Mouse (Mus musculus) liver, embryonic 16.5 days (tissue): Measurements from ENCODE around the gene Spint5. TPM values are rescaled to one million over a fixed set of nuclear protein-coding genes. Genes with fewer than 3 reads are reported as not detected.

Source experiments
- ATAC-seq: fragments of 200-750 bp; cut with Nextera tagmentation; 2 replicates; pipeline ENCODE4 v1.8.0; 2017; ENCODE audit warnings: low read depth, mild to moderate bottlenecking, moderate number of reproducible peaks, moderate library complexity
- H3K27ac ChIP-seq: fragments of 300-500 bp; sonication (generic); 2 replicates; pipeline ENCODE4 v1.5.1; 2014; ENCODE audit warnings: mild to moderate bottlenecking, low read length
- H3K27me3 ChIP-seq: fragments of 300-500 bp; sonication (generic); 2 replicates; pipeline ENCODE4 v1.6.1; 2014; ENCODE audit warnings: low read depth, low read length, mixed read lengths; ENCODE audit not compliant: control insufficient read depth, insufficient read depth
- H3K36me3 ChIP-seq: fragments of 300-500 bp; sonication (generic); 2 replicates; pipeline ENCODE4 v1.6.1; 2014; ENCODE audit warnings: mild to moderate bottlenecking; ENCODE audit not compliant: control insufficient read depth, insufficient read depth
- H3K4me1 ChIP-seq: fragments of 300-500 bp; sonication (generic); 2 replicates; pipeline ENCODE4 v1.6.1; 2014; ENCODE audit warnings: low read depth, low read length, mixed read lengths; ENCODE audit not compliant: control insufficient read depth
- H3K4me2 ChIP-seq: fragments of 300-500 bp; sonication (generic); 2 replicates; pipeline ENCODE4 v1.6.1; 2014; ENCODE audit warnings: low read depth, low read length, mixed read lengths
- H3K4me3 ChIP-seq: fragments of 300-500 bp; sonication (generic); 2 replicates; pipeline ENCODE4 v1.5.1; 2014; ENCODE audit warnings: low read depth, mild to moderate bottlenecking, low read length
- H3K9ac ChIP-seq: fragments of 300-500 bp; sonication (generic); 2 replicates; pipeline ENCODE4 v1.6.1; 2014; ENCODE audit warnings: low read depth, low read length
- H3K9me3 ChIP-seq: fragments of 300-500 bp; sonication (generic); replicated peaks from 2 replicates; pipeline ENCODE4 v1.6.1; 2016; ENCODE audit warnings: low read length; ENCODE audit not compliant: control insufficient read depth
- WGBS: fragments of 180-500 bp; shearing (Covaris S2); extraction: QIAGEN DNeasy Blood & Tissue Kit; methylation state at CpG from one replicate; pipeline ENCODE4 v1.1.7; 2014; ENCODE audit not compliant: insufficient replicate concordance; 5-methylcytosine and 5-hydroxymethylcytosine counted together
- polyA plus RNA-seq: library from polyadenylated mRNA; unstranded; fragments of >200 nt; fragmentation: Nextera tagmentation; extraction: Ambion mirVana; gene quantifications from 2 replicates; pipeline ENCODE4 v1.2.1, GENCODE M21; 2015

Gene Spint5
- polyA plus RNA-seq, 1 experiment from 2014 or later = not detected

DNA sequence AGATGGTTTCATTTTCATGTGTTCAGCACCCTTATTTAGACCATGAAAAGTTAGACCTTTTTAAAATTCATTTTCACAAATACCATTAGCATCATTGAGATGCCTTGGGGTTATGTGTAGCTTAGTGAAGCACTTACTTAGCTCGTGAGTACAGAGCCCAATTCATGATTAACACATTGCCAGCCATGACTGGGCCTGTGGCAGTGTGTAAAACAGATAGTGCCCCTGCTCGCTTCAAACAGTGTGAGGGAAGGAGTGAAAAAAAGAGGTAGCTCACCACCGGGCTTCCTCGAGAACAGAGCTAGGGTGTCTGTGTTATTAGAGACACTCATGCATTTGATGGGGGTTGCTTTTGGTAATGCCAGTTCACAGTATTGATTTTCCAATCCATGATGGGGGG, 33.1 kb downstream of the Spint5 start:
- H3K9me3 ChIP-seq = no peaks in the 10 kb centered on the region
- peaks cover 47% of the 10 kb centered on the region for H3K36me3 ChIP-seq
- H3K9ac ChIP-seq = peak overlapping the region; percentile 27; the same call in 1 of the 2 replicates
- H3K4me1 ChIP-seq = peaks cover 32% of the 10 kb centered on the region
- 61% methylated on average over 4 of the region's 4 CpGs for WGBS
- peak; percentile 20; the same call in 1 of the 2 replicates for ATAC-seq
- no peaks in the 10 kb centered on the region for H3K27me3 ChIP-seq
- peak overlapping the region; percentile 36 for H3K27ac ChIP-seq
- H3K4me2 ChIP-seq = peak overlapping the region; percentile 95
- H3K4me3 ChIP-seq = no peak overlapping the region

DNA sequence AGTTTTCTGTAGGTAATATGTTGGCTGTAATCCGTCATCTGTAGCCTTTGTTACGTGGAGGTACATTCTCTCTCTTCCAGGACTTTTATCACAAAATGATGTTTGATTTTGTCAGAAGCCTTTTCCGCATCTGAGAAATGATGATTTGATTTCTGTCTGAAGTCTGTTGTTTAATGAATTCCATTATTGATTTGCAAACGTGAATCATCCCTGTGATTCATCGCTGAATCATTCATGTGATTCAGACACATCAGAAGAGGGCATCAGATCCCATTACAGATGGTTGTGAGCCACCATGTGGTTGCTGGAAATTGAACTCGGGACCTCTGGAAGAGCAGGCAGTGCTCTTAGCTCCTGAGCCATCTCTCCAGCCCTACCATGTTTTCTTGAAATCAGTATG, 33.9 kb downstream of the Spint5 start:
- peaks cover 29% of the 10 kb centered on the region for H3K4me1 ChIP-seq
- H3K4me3 ChIP-seq = no peak overlapping the region
- no peak for ATAC-seq
- no peaks in the 10 kb centered on the region for H3K9me3 ChIP-seq
- WGBS = 84% methylated on average over 6 of the region's 6 CpGs
- H3K27me3 ChIP-seq = no peaks in the 10 kb centered on the region
- H3K4me2 ChIP-seq = no peak overlapping the region
- H3K36me3 ChIP-seq = peaks cover 55% of the 10 kb centered on the region
- no peak overlapping the region for H3K9ac ChIP-seq
- no peak overlapping the region for H3K27ac ChIP-seq

DNA sequence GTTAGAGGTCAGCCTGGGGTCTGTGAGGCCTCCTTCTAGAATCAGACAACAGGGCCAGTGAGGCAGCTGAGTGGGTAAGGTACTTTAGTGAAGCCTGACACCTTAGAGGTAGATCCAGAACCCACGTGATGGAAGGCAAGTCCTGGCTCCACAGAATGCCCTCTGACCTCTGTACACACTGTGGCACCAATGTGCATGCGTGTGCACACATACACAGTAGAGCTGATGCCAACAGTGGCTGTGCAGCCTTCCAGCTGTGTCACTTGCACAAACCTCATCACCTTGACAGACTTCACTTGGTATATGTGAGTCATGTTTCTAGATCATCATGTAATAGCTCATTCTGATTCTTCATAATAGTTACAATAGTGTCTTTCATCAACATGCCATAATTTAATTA, 37.3 kb downstream of the Spint5 start:
- Histone ChIP-seq H3K4me2 (no peak overlapping the region), H3K27ac (no peak overlapping the region), H3K4me1 (peaks cover 14% of the 10 kb centered on the region), H3K9ac (no peak overlapping the region), H3K4me3 (no peak overlapping the region), H3K27me3 (no peaks in the 10 kb centered on the region), H3K36me3 (peaks cover 87% of the 10 kb centered on the region), H3K9me3 (no peaks in the 10 kb centered on the region)
- ATAC-seq = no peak
- 89% methylated on average over 2 of the region's 2 CpGs for WGBS

DNA sequence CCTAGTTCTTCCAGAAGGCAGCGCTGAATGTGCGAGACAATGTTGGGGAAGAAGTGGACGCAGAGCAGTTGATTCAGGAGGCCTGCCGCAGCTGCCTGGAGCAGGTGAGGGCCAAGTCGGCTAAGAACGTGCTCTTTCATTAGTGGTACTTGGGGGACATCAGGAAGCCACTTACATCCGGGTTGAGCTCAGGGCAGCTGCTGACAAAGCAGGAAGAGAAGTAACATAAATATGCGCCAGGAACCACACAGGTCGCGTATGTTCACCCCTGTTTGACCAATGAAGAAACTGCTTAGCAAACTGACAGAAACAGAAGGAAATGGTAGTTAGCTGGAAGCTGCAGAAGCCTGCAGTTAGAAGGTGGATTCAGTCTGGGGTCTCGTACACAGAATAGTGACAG, 39.0 kb downstream of the Spint5 start:
- no peak for ATAC-seq
- peaks cover 82% of the 10 kb centered on the region for H3K36me3 ChIP-seq
- 54% methylated on average over 11 of the region's 11 CpGs for WGBS
- H3K9ac ChIP-seq = no peak overlapping the region
- H3K4me2 ChIP-seq = no peak overlapping the region
- 0 out of 2 replicates have a peak overlapping the region, but pooled peaks have one; percentile 9 for H3K27ac ChIP-seq
- no peaks in the 10 kb centered on the region for H3K27me3 ChIP-seq
- H3K4me3 ChIP-seq = no peak overlapping the region
- peaks cover 18% of the 10 kb centered on the region for H3K4me1 ChIP-seq
- H3K9me3 ChIP-seq = no peaks in the 10 kb centered on the region

DNA sequence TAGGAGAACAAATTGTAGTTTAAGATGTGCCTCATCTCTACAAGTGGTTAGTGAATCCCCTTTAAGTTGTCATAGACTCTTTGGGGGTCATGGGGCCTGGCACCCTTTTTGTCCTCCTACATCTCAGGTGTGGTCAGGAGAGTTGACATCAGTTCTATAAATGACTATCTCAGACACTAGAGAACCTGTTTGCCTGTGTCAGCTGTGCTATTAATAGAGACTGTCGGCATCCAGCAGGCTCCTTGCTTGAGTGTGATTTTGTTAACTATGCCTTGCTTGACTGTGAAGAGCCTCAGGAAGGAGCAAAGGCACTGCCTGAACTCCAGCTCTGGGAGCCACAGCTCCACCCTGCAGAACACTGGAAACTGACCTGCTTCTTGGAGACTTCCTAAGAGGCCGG, 39.7 kb downstream of the Spint5 start:
- no peak for ATAC-seq
- 84% methylated on average over 2 of the region's 2 CpGs for WGBS
- no peaks in the 10 kb centered on the region for H3K9me3 ChIP-seq
- peaks cover 79% of the 10 kb centered on the region for H3K36me3 ChIP-seq
- H3K27ac ChIP-seq = peak overlapping the region; percentile 35; the same call in 1 of the 2 replicates
- H3K4me2 ChIP-seq = no peak overlapping the region
- no peaks in the 10 kb centered on the region for H3K27me3 ChIP-seq
- peaks cover 25% of the 10 kb centered on the region for H3K4me1 ChIP-seq
- H3K4me3 ChIP-seq = no peak overlapping the region
- no peak overlapping the region for H3K9ac ChIP-seq

DNA sequence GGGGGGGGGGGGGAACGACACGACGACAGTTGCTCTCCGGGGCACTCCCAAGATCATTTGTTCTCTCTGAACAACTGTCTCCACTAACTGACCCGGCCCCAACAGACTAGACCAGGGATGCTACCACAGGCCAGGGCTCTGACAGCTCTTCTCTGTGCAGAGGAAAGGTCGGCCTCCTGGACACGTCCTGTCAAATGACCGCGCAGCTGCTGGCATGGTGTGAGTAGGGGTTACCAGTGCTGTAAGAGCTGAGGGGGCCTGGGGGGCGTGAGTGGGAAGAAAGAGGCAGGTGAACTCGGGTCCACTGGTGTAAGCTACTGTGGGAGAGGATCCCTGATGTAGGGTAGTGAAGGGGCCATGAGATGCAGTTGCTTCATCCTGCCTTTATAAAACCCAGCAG, 42.7 kb downstream of the Spint5 start:
- H3K36me3 ChIP-seq = peaks cover 75% of the 10 kb centered on the region
- H3K9me3 ChIP-seq = no peaks in the 10 kb centered on the region
- H3K4me2 ChIP-seq = no peak overlapping the region
- H3K9ac ChIP-seq = peak overlapping the region; percentile 63
- H3K27me3 ChIP-seq = no peaks in the 10 kb centered on the region
- H3K4me1 ChIP-seq = peaks cover 51% of the 10 kb centered on the region
- H3K27ac ChIP-seq = peak overlapping the region; percentile 93
- 90% methylated on average over 8 of the region's 11 CpGs for WGBS
- no peak overlapping the region for H3K4me3 ChIP-seq
- ATAC-seq = no peak

DNA sequence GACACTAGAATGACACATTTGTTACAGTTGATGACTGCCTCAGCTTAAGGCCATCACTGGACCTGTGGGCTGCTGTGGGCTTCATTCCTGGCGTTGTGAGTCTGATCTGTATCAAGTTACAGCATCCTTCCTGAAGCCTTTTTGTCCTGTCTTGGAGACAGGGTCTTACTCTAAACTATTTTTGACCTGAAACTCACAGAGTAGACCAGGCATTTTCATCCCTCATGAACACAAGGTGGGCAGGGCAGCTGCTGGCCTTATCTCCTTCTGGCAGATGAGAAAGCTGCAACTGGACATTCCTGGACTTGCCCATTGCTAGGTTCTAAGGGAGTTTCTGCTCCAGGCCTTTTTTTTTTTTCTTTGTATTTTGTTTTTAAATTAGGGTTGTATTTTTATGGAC, 43.6 kb downstream of the Spint5 start:
- Histone ChIP-seq H3K27me3 (no peaks in the 10 kb centered on the region), H3K9me3 (no peaks in the 10 kb centered on the region), H3K4me3 (peak overlapping the region; percentile 2; the same call in 1 of the 2 replicates), H3K36me3 (peaks cover 76% of the 10 kb centered on the region), H3K4me1 (peaks cover 60% of the 10 kb centered on the region), H3K27ac (peak overlapping the region; percentile 93), H3K9ac (peak overlapping the region; percentile 63), H3K4me2 (peak overlapping the region; percentile 55)
- peak; percentile 69 for ATAC-seq
- 50% methylated on average over 1 of the region's 1 CpGs for WGBS

DNA sequence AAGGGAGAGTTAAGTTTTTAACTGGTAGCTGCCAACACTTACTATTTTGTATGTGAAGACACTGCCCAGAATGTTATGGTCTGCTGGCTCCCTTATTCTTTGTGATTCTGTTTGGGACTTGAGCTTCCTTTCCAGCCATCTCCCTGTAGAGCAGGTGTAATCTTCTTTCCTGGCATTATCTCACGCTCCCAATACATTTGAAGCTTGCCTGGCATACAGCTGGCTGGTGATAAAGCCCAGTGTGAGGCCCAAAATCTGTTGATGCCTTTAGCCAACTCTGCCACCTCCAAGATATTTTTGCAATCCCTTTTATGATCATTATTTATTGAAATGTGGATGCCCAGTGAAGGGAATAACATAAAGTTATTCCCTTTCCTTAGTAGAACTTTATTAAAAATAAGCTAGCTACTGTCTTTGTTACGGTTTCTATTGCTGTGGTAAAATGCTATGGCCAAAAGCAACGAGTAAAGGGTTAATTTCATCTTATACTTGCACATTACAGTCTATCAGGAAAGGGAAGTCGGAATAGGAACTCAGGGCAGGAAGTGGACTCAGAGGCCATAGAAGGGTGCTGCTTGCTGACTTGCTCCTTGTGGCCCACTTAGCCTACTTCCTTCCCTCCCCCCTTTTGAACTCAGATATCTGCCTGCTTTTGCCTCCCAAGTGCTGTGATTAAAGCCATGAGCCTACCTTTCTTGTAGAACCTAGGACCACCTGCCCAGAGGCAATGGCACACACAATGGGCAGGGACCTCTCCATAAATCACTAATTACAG, 45.1 kb downstream of the Spint5 start:
- H3K9me3 ChIP-seq = no peaks in the 10 kb centered on the region
- peak overlapping the region; percentile 93 for H3K27ac ChIP-seq
- WGBS = 33% methylated on average over 4 of the region's 4 CpGs
- ATAC-seq = peak; percentile 74
- H3K4me1 ChIP-seq = peaks cover 61% of the 10 kb centered on the region
- H3K36me3 ChIP-seq = peaks cover 69% of the 10 kb centered on the region
- no peaks in the 10 kb centered on the region for H3K27me3 ChIP-seq
- peak overlapping the region; percentile 55 for H3K4me2 ChIP-seq
- peak overlapping the region; percentile 50 for H3K9ac ChIP-seq
- H3K4me3 ChIP-seq = peak overlapping the region; percentile 5; the same call in 1 of the 2 replicates

DNA sequence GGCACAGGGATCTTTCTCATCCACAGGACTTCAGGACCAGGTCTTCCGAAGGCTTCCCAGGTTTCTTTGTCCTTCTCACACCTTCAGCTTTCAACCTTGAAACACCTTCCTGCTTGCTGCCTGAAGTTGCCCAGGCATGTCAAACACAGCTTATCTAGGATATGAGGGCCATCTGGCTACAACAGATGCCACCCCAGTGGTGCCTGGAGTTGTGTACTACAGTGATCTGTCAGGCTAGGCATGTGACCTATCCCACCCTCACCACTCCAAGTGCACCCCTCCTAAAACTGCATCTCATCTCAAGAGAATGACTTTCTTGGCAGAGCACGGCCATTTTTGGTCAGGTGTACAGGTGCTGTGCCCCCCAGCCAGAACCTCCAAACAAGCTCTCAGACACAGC, 46.4 kb downstream of the Spint5 start:
- Histone ChIP-seq H3K27ac (peak overlapping the region; percentile 93), H3K4me1 (peaks cover 61% of the 10 kb centered on the region), H3K4me2 (peak overlapping the region; percentile 46), H3K9me3 (no peaks in the 10 kb centered on the region), H3K27me3 (no peaks in the 10 kb centered on the region), H3K36me3 (peaks cover 69% of the 10 kb centered on the region), H3K4me3 (peak overlapping the region; percentile 7; the same call in 1 of the 2 replicates), H3K9ac (peak overlapping the region; percentile 64)
- peak; percentile 93 for ATAC-seq
- 50% methylated on average over 2 of the region's 2 CpGs for WGBS
